Mouse (Mus musculus) CD8-positive naive resting alpha-beta T cell, adult 2 months (primary cell): ENCODE results near the gene Hpcal1.

Experiments
- DNase-seq, 2 experiments: peaks; one replicate each; pipeline ENCODE4 v3.0.0; 2022; ENCODE audit warnings: low read depth in 2 of 2, low spot score in 2 of 2

Hpcal1 gene

GRCm38 (mm10) chr12:17711731-17712388 lies 21.2 kb downstream of the Hpcal1 start:
- no peak for DNase-seq

GRCm38 (mm10) chr12:17712571-17712970 lies 21.9 kb downstream of the Hpcal1 start:
- no peak for DNase-seq

GRCm38 (mm10) chr12:17715720-17716478 lies 25.2 kb downstream of the Hpcal1 start:
- peak in 1 of 2 experiments; percentile 43 for DNase-seq

GRCm38 (mm10) chr12:17717257-17717656 lies 26.6 kb downstream of the Hpcal1 start:
- DNase-seq, result no peak

DNA sequence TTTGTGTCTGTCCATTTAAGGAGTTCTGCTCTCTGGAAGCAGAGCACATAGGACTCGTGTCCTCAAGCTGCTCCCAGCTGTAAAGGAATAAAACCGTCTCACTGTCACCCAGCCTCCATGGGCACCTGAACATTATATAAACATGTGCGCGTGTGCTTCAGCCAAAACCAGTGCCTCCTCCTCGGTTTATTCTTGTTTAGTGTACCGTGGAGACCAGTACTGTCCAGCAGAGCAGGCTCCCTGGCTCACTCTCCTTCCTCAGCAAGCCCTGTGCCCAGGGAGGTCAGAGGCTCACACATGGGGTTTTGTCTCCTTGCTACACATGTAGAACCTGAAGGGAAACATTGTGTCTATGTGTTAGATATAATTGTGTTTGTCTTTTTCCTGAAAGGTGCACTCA lies 27.5 kb downstream of the Hpcal1 start:
- no peak for DNase-seq

GRCm38 (mm10) chr12:17721058-17721457 lies 30.4 kb downstream of the Hpcal1 start:
- DNase-seq, result no peak

DNA sequence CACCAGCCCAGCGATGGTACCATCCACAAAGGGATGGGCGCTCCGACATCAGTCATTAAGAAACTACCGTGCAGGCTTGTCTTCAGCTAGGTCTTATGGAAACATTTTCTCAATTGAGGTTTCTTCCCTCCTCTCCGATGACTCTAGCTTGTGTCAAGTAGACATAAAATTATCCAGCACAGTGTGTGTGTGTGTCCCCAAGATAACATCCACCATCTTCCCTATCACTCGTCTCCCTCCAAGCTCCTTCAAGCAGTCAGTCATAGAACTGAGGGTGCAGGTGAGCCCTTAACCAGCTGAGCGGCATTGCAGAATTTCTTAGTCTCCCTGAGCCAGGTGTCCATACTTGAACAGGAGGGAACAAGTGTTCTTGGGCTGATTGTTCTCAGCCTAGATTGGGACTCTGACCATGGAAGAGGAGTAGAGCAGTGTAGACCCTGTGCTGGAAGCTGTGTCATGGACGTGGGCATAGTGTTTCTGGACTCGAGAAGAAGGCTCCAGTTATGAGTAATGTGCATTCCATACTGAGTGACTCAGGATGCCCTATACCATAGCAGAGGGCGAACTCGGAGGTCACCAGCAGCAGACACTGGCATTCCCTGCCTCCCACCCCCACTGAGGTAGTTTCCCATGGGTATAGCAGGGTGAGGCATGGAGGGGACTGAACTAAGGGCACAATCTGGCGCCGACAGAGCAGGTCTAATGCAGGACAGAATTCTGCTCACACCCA lies 32.0 kb downstream of the Hpcal1 start:
- no peak for DNase-seq

GRCm38 (mm10) chr12:17723182-17723570 lies 32.5 kb downstream of the Hpcal1 start:
- DNase-seq, result no peak

- DNase-seq, result no peak
Observed at GRCm38 (mm10) chr12:17723999-17724398, 33.3 kb downstream of the Hpcal1 start.

DNA sequence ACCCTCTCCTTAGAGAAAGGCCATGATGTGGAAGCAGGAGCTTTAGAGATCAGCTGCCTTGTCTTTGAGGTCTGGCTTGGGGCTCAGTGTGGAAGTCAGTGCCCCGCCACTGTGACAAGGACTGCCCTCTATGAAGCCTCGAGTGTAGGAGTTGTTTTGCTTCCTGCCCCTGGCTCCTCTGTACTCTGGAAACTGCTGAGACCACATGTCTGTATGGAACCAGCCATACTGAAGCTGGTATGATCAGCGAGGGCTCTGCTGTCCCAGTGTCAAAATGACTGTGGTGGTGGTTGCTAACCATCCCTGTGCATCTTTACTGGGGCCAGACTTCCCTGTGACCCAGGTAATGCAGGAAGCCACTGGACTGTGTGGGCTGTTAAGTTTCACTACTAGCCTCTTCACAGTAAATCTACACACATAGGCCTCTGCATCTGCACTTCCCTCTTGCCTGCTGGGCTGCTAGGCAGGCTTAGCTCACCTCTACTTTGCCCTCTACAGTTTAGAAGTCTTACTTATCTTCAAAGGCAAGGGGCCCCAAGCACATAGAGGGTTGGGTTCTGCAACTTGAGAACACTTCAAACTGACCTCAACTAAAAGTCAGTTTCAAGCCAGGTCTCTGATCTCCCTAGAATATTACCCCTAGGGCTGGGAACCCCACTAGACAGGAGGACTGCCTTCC lies 33.9 kb downstream of the Hpcal1 start:
- peak; percentile 61 to 67 for DNase-seq

DNA sequence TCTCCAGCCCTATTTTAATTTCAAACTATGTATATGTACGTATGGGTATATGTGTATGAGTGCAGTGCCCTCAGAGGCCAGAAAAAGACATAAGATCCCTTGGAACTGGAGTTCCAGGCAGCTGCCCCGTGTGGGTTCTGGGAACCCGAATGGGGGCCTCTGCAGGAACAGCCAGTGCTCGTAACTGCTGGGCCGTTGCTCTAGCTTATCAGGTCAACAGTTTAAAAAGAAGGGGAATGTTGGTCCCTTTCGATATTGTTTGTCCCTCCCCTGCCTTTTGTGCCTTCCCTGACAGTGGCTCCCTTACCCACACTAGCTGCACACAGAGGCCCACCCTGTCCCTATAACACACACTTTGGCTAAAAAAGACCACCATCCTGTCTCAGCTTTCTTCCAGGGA lies 34.9 kb downstream of the Hpcal1 start:
- DNase-seq, result no peak

DNA sequence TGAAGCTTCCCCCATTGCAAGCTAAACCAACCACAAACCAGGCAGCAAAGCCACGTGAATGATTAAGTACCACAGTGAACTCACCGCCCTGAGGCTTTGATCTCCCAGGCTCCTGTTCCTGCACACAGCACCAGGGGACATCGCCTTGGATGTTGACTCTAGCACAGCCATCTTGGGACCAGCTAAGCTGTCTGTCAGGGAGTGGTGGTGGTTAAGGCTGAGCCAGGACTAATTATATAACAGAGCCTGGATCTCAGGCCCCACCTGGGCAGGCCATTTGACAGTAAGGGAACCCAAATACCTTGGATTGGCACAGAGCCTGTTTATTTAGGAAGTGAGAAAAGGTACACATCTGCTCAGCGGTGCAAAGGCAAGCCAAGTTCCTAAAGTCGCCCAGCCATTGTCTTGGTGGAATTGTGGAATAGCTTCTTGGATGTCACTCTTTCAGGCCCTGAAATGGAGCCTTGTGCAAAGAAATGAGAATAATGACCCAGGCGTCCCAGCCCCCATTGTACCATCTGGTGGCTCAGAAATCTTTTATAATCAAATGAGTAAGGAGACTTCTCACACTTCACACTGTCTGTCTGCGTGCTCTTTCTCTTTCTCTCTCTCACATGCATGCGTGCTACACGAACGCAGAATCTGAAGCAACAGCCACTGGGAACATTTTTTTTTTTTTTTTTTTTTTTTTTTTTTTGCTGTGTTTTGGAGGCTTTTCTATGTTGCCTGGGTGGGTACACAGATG lies 36.1 kb downstream of the Hpcal1 start:
- peak; percentile 36 to 57 for DNase-seq

- DNase-seq, result peak; percentile 37 to 39
Observed at GRCm38 (mm10) chr12:17727676-17728339, 37.2 kb downstream of the Hpcal1 start.

DNA sequence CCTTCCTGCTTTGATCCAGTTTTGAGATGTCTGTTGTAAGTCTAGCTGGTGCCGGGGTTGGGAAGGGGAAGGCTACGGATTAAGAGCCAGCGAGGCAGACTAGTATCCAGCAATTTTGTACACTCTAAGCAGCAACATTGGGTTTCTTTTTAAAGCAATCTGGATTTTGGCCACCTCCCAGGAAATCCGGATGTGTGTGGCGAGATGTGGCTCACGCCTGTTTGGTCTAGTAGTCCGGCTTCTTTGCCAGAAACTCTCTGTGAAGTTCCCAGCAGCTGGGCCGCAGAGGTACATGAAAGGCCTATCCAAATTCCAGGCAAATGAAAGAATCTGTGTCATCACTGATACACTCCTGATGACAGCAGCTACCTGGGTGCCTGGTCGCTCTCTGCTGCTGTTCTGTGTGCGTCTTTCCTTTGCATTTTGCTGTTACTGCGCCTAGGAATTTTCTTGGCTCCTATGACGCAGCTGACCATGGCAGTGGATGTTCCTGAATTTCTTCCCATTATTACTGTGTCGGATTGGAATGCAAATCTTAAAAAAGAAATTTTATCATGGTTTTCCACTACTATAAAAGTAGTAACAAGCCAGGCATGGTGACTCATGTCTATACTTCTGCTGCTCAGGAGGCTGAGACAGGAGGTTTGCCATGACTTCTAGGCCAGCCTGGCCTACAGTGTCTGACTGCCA lies 38.7 kb downstream of the Hpcal1 start:
- no peak for DNase-seq

GRCm38 (mm10) chr12:17732006-17732405 lies 41.4 kb downstream of the Hpcal1 start:
- DNase-seq, result no peak

GRCm38 (mm10) chr12:17732546-17732945 lies 41.9 kb downstream of the Hpcal1 start:
- DNase-seq, result no peak

- DNase-seq, result no peak
Observed at GRCm38 (mm10) chr12:17733114-17733904, 42.7 kb downstream of the Hpcal1 start.

- no peak for DNase-seq
Observed at GRCm38 (mm10) chr12:17736396-17736795, 45.7 kb downstream of the Hpcal1 start.
